Mouse (Mus musculus) heart, embryonic 15.5 days (tissue): ENCODE measurements around the gene 1700020D05Rik. TPM values are rescaled to one million over a fixed set of nuclear protein-coding genes. Genes with fewer than 3 reads are reported as not detected.

Source experiments
- ATAC-seq: fragments of 200-750 bp; cut with Nextera tagmentation; replicated peaks from 2 replicates; pipeline ENCODE4 v1.8.0; 2017; ENCODE audit warnings: low read depth, moderate TSS enrichment; ENCODE audit not compliant: insufficient number of reproducible peaks, insufficient read depth, low FRiP score
- H3K27ac ChIP-seq: fragments of 300-500 bp; sonication (generic); 2 replicates; pipeline ENCODE4 v1.5.1; 2015; ENCODE audit warnings: mild to moderate bottlenecking, inconsistent platforms
- H3K27me3 ChIP-seq: fragments of 300-500 bp; sonication (generic); 2 replicates; pipeline ENCODE4 v1.6.1; 2015; ENCODE audit warnings: inconsistent platforms
- H3K36me3 ChIP-seq: fragments of 300-500 bp; sonication (generic); 2 replicates; pipeline ENCODE4 v1.6.1; 2015; ENCODE audit warnings: mild to moderate bottlenecking, inconsistent platforms
- H3K4me1 ChIP-seq: fragments of 300-500 bp; sonication (generic); replicated peaks from 2 replicates; pipeline ENCODE4 v1.6.1; 2015; ENCODE audit warnings: inconsistent platforms
- H3K4me2 ChIP-seq: fragments of 300-500 bp; sonication (generic); 2 replicates; pipeline ENCODE4 v1.6.1; 2015; ENCODE audit warnings: inconsistent platforms, mild to moderate bottlenecking, moderate library complexity
- H3K4me3 ChIP-seq: fragments of 300-500 bp; sonication (generic); 2 replicates; pipeline ENCODE4 v1.5.1; 2015; ENCODE audit warnings: mild to moderate bottlenecking, inconsistent platforms
- H3K9ac ChIP-seq: fragments of 300-500 bp; sonication (generic); 2 replicates; pipeline ENCODE4 v1.6.1; 2015; ENCODE audit warnings: mild to moderate bottlenecking, inconsistent platforms
- H3K9me3 ChIP-seq: fragments of 300-500 bp; sonication (generic); replicated peaks from 2 replicates; pipeline ENCODE4 v1.6.1; 2016; ENCODE audit warnings: inconsistent platforms
- WGBS: fragments of 180-500 bp; shearing (Covaris S2); methylation state at CpG from one replicate; pipeline ENCODE4 v1.1.7; 2015; ENCODE audit warnings: mixed read lengths; 5-methylcytosine and 5-hydroxymethylcytosine counted together
- polyA plus RNA-seq: library from polyadenylated mRNA; unstranded; fragments of >200 nt; fragmentation: Nextera tagmentation; extraction: Ambion mirVana; gene quantifications from 2 replicates; pipeline ENCODE4 v1.2.1, GENCODE M21; 2015

Gene 1700020D05Rik
- polyA plus RNA-seq, 1 experiment from 2014 or later, result 0.16 TPM

DNA sequence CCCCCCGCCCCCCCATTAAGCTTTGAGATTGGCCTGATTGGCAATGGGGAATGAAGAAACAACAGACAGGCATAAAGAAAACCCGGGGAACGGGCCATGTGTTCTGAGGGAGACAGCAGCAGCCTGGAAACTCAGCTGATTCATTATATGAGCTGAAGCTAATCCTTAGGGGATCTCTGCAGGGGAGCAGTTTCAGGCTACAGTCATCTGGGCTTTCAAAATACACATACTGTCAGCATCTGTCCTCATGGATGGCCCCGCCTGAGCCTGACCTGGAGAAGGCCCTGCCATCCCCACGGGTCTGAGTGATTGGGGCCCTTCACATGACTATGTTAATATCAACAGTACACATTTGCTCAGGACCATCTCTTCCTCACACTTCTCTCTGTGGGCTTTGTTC, 31.7 kb downstream of the 1700020D05Rik start:
- no peaks in the 10 kb centered on the region for H3K9me3 ChIP-seq
- no peak overlapping the region for H3K4me3 ChIP-seq
- 49% methylated on average over 5 of the region's 5 CpGs for WGBS
- ATAC-seq, result no peak
- H3K27ac ChIP-seq, result no peak overlapping the region
- H3K9ac ChIP-seq, result no peak overlapping the region
- no peaks in the 10 kb centered on the region for H3K27me3 ChIP-seq
- no peak overlapping the region for H3K4me2 ChIP-seq
- H3K36me3 ChIP-seq, result peaks cover 9% of the 10 kb centered on the region; the same call in 1 of the 2 replicates
- H3K4me1 ChIP-seq, result peaks cover 23% of the 10 kb centered on the region

DNA sequence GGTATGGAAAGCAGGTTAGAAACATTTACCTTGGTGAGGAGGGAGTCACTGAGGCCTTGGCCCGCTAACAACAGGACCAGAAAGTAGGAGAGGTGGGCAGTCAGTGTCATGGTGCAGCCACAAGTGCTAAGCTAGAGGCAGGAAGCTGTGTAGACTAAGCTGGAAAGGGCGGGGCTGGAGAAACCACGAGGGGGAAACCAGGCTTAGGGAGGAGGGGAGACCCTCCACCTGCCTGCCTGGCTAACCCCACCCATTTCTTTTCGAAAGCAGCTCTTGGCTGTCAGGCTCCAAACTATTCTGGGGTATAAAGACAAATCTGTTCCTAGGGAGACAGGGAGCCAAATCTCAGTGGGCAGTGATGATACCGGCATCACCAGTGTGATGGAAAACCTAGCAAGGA, 35.2 kb downstream of the 1700020D05Rik start, which contains the start of gene Ctsw:
TSS of gene Ctsw (minus strand) at position 134 of the 400 bp plus-strand sequence.
- 0 out of 2 replicates have a peak within 1 kb of the TSS, but pooled peaks have one; percentile 2 for H3K9ac ChIP-seq
- peaks cover 32% of the 10 kb centered on the region for H3K36me3 ChIP-seq
- ATAC-seq, result no peak
- H3K4me3 ChIP-seq, result no peak within 1 kb of the TSS
- 52% methylated on average over 5 of the region's 5 CpGs for WGBS
- peaks cover 16% of the 10 kb centered on the region for H3K4me1 ChIP-seq
- no peaks in the 10 kb centered on the region for H3K9me3 ChIP-seq
- H3K27ac ChIP-seq, result no peak within 1 kb of the TSS
- H3K27me3 ChIP-seq, result no peaks in the 10 kb centered on the region
- no peak within 1 kb of the TSS for H3K4me2 ChIP-seq

DNA sequence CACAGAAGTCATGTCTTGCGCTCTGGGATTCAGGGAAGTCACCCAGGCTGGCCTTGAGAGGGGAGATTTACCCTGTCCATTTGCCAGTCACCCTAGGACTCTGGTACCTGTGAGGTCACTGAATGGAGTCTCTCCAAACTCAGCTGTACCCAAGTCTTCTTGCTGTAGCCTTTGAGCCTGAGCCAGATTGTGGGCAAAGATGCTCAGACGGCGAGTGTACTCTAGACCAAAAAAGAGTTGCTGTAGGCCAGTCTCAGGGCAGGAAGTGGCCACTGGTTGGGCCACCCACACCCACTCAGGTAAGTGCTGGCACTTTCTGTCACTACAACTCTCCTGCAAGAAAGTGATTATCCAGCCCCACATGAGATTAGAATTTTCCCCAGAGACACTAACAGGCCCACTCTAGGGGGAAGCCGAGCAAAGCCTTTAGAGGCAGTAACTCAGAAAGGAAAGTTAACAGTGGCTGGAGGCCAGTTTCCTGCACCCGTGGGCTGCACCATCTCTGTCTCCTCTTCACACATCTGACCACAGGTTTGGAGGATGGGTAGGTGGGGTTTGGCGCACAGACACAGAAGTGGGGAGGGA, 36.6 kb downstream of the 1700020D05Rik start:
- no peaks in the 10 kb centered on the region for H3K9me3 ChIP-seq
- H3K36me3 ChIP-seq, result peaks cover 41% of the 10 kb centered on the region
- WGBS, result 85% methylated on average over 6 of the region's 6 CpGs
- H3K27me3 ChIP-seq, result no peaks in the 10 kb centered on the region
- H3K4me1 ChIP-seq, result peaks cover 13% of the 10 kb centered on the region
- H3K4me3 ChIP-seq, result no peak overlapping the region
- ATAC-seq, result no peak
- H3K9ac ChIP-seq, result no peak overlapping the region
- H3K4me2 ChIP-seq, result no peak overlapping the region
- no peak overlapping the region for H3K27ac ChIP-seq

DNA sequence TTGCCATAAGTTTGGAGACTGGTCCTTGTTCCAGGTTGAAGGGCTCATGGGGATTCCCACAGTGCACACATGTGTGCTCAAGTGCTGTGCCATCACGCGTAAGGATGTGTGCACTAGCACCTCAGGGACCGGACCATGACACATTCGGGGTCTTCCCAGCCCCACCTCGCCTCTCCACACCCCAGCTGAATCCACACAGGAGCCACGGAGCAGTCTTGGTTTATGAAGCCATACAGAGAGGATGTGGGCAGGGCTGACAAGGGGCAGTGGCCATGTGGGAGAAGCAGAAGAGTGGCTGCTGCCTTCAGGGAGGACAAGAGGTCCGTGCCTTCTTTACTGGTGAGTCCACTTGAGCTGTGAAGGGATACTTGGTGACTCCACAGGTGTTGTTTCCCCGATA, 38.5 kb downstream of the 1700020D05Rik start:
- peak overlapping the region; percentile 82 for H3K27ac ChIP-seq

DNA sequence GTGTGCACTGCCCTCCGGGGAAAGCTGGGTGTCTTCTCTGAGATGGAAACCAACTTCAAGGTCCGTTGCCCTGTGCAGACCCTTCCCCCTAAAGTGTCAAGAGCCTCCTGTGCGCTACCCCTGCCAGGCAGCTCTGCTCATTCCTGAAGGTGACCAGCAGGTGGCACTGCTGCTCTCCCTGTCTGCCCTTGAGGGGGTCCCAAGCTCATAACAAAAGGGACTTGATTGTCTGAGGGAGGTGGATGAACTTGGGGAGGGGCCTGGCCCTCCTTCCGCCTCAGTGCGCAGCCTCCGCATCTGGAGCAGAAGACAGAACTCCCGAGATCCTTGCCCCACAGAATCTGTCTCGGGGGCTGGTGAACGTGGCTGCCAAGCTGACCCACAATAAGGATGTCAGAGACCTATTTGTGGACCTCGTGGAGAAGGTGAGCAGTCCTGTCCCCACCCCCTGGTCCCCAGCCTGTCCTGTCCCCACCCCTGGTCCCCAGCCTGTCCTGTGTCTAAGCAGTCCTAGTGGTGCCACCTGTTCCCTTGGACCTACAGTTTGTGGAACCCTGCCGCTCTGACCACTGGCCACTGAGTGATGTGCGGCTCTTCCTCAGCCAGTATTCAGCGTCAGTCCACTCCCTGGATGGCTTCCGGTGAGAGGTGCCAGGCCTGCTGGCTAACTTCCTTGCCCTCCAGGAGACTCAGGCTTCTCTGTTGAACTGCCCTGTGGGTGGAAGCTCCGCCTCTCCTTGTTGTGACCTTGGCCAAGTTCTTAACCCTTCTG, 39.6 kb downstream of the 1700020D05Rik start:
- WGBS, result 35% methylated on average over 15 of the region's 15 CpGs
- Histone ChIP-seq H3K9me3 (no peaks in the 10 kb centered on the region), H3K27me3 (no peaks in the 10 kb centered on the region), H3K4me1 (peaks cover 30% of the 10 kb centered on the region), H3K9ac (peak overlapping the region; percentile 48), H3K36me3 (peaks cover 41% of the 10 kb centered on the region), H3K4me3 (peak overlapping the region; percentile 36), H3K27ac (peak overlapping the region; percentile 82), H3K4me2 (peak overlapping the region; percentile 54)
- ATAC-seq, result peak; percentile 51; the same call in 1 of the 2 replicates

More for the DNA sequence above, 38.5 kb downstream of the 1700020D05Rik start:
- ATAC-seq, result no peak
- Histone ChIP-seq H3K36me3 (peaks cover 41% of the 10 kb centered on the region), H3K9ac (0 out of 2 replicates have a peak overlapping the region, but pooled peaks have one; percentile 26), H3K4me2 (peak overlapping the region; percentile 54), H3K27me3 (no peaks in the 10 kb centered on the region), H3K4me1 (peaks cover 26% of the 10 kb centered on the region), H3K4me3 (peak overlapping the region; percentile 36), H3K9me3 (no peaks in the 10 kb centered on the region)
- 94% methylated on average over 8 of the region's 8 CpGs for WGBS

DNA sequence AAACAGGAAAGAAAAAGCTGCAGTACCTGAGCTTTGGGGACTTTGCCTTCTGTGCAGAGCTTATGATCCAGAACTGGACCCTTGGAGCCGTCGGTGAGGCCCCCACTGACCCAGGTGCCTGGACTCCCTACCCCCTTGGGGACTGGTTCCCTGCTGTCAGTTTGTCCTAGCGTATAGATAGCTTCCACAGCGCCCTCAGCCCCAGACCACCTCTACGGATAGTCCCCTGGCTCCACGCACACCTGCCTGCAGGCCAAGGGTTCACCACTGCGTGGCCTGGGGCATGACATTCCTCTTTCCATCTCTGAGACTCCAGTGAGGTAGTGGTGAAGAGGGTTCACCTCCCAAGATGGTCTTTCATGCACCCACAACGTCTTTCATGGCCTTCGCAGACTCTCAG, 40.4 kb downstream of the 1700020D05Rik start:
- no peak overlapping the region for H3K4me2 ChIP-seq
- H3K4me1 ChIP-seq, result peaks cover 31% of the 10 kb centered on the region
- no peak for ATAC-seq
- H3K36me3 ChIP-seq, result peaks cover 41% of the 10 kb centered on the region
- no peak overlapping the region for H3K27ac ChIP-seq
- no peak overlapping the region for H3K4me3 ChIP-seq
- WGBS, result 85% methylated on average over 9 of the region's 9 CpGs
- no peaks in the 10 kb centered on the region for H3K27me3 ChIP-seq
- no peak overlapping the region for H3K9ac ChIP-seq
- no peaks in the 10 kb centered on the region for H3K9me3 ChIP-seq

DNA sequence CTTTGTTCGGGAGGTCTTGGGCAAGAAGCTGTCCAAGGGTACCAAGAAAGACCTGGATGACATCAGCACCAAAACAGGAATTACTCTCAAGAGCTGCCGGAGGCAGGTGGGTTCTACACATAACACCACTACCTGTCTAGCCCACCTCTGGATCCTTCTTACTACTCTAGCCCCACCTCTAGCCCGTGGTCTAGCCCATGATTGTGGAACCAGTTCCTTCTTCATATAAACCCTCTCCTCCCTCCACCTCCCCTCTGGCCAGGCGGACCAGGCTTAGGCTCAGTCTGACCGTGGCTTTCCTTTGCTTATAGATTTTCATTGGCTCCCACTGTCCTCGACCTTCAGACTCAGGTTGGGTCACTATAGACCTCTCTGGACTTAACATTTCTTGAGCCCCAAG, 42.2 kb downstream of the 1700020D05Rik start:
- H3K27ac ChIP-seq, result no peak overlapping the region
- H3K36me3 ChIP-seq, result peaks cover 28% of the 10 kb centered on the region
- H3K27me3 ChIP-seq, result no peaks in the 10 kb centered on the region
- peak overlapping the region; percentile 77 for H3K4me3 ChIP-seq
- H3K9ac ChIP-seq, result no peak overlapping the region; the same call in 1 of the 2 replicates
- H3K9me3 ChIP-seq, result no peaks in the 10 kb centered on the region
- 84% methylated on average over 6 of the region's 6 CpGs for WGBS
- peak overlapping the region; percentile 76 for H3K4me2 ChIP-seq
- no peak for ATAC-seq
- H3K4me1 ChIP-seq, result peaks cover 41% of the 10 kb centered on the region

DNA sequence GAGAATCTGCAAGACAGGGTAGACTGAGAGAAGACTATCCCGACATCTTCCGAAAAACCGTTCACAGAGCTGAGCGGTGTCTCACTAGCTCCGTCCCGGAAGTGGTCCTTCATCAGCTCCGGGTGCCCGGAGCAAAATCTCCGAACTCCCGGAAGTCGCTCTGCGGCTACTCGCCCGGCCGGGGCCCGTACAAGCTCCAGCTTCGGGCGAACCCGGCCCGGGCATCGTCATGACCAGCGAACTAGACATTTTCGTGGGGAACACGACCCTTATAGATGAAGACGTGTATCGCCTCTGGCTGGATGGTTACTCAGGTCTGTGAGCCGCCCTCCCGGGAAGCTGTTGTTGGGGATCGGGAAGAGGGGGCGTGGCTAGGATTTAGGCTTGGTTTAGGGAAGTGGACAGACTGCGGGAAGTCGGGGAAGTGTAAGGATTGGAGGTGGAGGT, 43.1 kb downstream of the 1700020D05Rik start, which contains the start of gene Fibp:
TSS of gene Fibp (plus strand) at position 151 of the 447 bp plus-strand sequence.
- peak; percentile 51 for ATAC-seq
- H3K4me3 ChIP-seq, result peak within 1 kb of the TSS; percentile 77
- peak within 1 kb of the TSS; percentile 76 for H3K4me2 ChIP-seq
- H3K9ac ChIP-seq, result peak within 1 kb of the TSS; percentile 79
- H3K4me1 ChIP-seq, result peaks cover 50% of the 10 kb centered on the region
- H3K27ac ChIP-seq, result peak within 1 kb of the TSS; percentile 81
- no peaks in the 10 kb centered on the region for H3K9me3 ChIP-seq
- peaks cover 19% of the 10 kb centered on the region for H3K36me3 ChIP-seq
- WGBS, result under 1% methylated on average over 32 of the region's 32 CpGs
- H3K27me3 ChIP-seq, result no peaks in the 10 kb centered on the region

DNA sequence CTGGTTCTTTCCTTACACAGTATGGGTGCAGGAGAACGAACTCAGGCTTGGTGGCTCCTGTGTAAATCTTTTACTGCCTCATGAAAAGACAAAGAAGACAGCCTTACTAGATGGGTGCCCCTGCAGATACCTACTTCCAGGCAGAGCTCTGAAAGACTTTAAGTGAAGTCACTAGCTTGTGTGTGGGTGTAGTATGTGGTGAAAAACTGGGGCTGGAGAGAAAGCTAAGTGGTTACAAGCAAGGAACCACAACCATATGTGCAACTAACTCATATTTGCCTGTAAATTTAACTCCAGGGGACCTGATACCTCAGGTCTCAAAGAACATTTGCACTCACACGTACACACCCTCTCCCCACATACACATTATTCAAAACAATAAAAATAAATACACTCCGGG, 43.7 kb downstream of the 1700020D05Rik start:
- no peak for ATAC-seq
- peaks cover 56% of the 10 kb centered on the region for H3K4me1 ChIP-seq

DNA sequence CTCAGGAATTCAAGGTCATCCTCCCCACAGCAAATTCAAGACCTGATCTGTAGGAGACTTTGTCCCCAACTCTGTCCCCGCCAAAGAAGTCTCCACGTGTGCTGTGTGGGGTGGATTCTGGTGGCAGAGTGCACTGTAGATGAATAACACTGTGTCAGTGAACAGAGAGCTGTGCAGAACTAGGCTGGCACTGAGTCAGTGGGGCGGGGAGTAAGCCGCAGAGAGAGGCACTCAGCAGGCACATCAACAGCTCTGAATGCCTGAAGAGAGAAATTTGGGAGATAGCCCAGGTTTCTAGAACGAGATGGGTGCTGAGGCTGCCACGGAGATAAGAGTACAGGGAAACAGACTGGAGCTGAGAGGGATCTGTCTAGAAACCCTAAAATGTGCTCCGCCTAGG, 44.6 kb downstream of the 1700020D05Rik start:
- Histone ChIP-seq H3K27ac (no peak overlapping the region), H3K4me2 (no peak overlapping the region), H3K4me3 (no peak overlapping the region), H3K9ac (no peak overlapping the region), H3K27me3 (no peaks in the 10 kb centered on the region), H3K9me3 (no peaks in the 10 kb centered on the region), H3K36me3 (peaks cover 11% of the 10 kb centered on the region), H3K4me1 (peaks cover 53% of the 10 kb centered on the region)
- ATAC-seq, result no peak
- 58% methylated on average over 7 of the region's 7 CpGs for WGBS

More for the DNA sequence above, 43.7 kb downstream of the 1700020D05Rik start:
- Histone ChIP-seq H3K27ac (peak overlapping the region; percentile 81), H3K4me2 (peak overlapping the region; percentile 76), H3K4me3 (peak overlapping the region; percentile 77), H3K9me3 (no peaks in the 10 kb centered on the region), H3K9ac (peak overlapping the region; percentile 79), H3K27me3 (no peaks in the 10 kb centered on the region), H3K36me3 (peaks cover 13% of the 10 kb centered on the region)
- WGBS, result 22% methylated on average over 3 of the region's 3 CpGs

DNA sequence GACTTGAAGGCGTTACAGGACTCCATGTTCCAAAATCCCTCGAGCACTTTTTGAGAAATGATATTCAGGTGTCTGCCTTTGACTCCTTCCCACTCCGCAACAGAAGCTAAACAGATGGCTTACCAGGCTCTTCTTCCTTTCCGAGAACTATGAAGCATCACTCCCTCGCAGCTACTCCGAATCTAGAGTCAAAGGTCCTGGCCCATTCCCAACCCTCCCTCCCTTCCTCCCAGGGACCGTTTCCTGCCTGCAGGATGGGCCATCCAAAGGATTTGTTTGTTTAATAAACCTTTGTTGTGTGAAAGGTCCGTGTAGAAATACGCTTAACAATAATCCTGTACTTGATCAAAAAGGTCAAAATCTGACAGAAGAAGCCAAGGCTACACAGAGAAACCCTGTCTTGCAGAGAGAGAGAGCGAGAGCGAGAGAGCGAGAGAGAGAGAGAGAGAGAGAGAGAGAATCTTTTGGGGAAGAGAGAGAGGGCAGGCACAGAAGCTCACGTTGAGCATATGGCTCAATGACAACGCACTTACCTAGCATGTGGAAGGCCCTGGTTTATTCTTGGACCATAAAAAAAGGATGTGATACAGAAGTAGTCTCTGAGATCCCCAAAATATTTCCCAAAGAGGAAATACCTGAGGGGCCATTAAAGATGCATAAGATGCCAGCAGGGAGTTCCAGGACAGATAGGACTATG, 45.7 kb downstream of the 1700020D05Rik start, which contains the start of gene Ccdc85b:
TSS of gene Ccdc85b (minus strand) at position 149 of the 697 bp plus-strand sequence.
- no peak for ATAC-seq
- peak within 1 kb of the TSS; percentile 94 for H3K4me2 ChIP-seq
- peak within 1 kb of the TSS; percentile 80 for H3K9ac ChIP-seq
- 16% methylated on average over 14 of the region's 14 CpGs for WGBS
- peaks cover 5% of the 10 kb centered on the region for H3K36me3 ChIP-seq
- peaks cover 47% of the 10 kb centered on the region for H3K4me1 ChIP-seq
- H3K9me3 ChIP-seq, result no peaks in the 10 kb centered on the region
- H3K4me3 ChIP-seq, result peak within 1 kb of the TSS; percentile 64
- H3K27me3 ChIP-seq, result no peaks in the 10 kb centered on the region
- peak within 1 kb of the TSS; percentile 88 for H3K27ac ChIP-seq
